Mouse (Mus musculus) forebrain, embryonic 14.5 days (tissue): ENCODE results near the gene Lrriq3. TPM values are rescaled to one million over a fixed set of nuclear protein-coding genes. Genes with fewer than 3 reads are reported as not detected.
A peak's percentile ranks its signal among the peaks of the same experiment; 100 is the strongest.

Source experiments
- ATAC-seq: fragments of 200-750 bp; cut with Nextera tagmentation; 2 replicates; pipeline ENCODE4 v1.8.0; 2017; ENCODE audit warnings: mild to moderate bottlenecking, moderate library complexity
- DNase-seq: peaks from one replicate; pipeline ENCODE4 v3.0.0-alpha.2; 2015; ENCODE audit warnings: low spot score
- H3K27ac ChIP-seq: fragments of 300-500 bp; sonication (generic); 2 replicates; pipeline ENCODE4 v1.5.1; 2014; ENCODE audit warnings: low read depth, mild to moderate bottlenecking, control low read depth, low read length, moderate library complexity
- H3K27me3 ChIP-seq: fragments of 300-500 bp; sonication (generic); replicated peaks from 2 replicates; pipeline ENCODE4 v1.6.1; 2014; ENCODE audit warnings: low read length, control low read depth, mixed read lengths; ENCODE audit not compliant: control insufficient read depth, insufficient read depth
- H3K36me3 ChIP-seq: fragments of 300-500 bp; sonication (generic); 2 replicates; pipeline ENCODE4 v1.6.1; 2014; ENCODE audit warnings: low read length, control low read depth; ENCODE audit not compliant: control insufficient read depth, insufficient read depth
- H3K4me1 ChIP-seq: fragments of 300-500 bp; sonication (generic); 2 replicates; pipeline ENCODE4 v1.6.1; 2014; ENCODE audit warnings: antibody characterized with exemption, low read length, control low read depth; ENCODE audit not compliant: control insufficient read depth, insufficient read depth
- H3K4me2 ChIP-seq: fragments of 300-500 bp; sonication (generic); 2 replicates; pipeline ENCODE4 v1.6.1; 2014; ENCODE audit warnings: mild to moderate bottlenecking, control low read depth, low read length
- H3K4me3 ChIP-seq: fragments of 300-500 bp; sonication (generic); 2 replicates; pipeline ENCODE4 v1.5.1; 2014; ENCODE audit warnings: low read depth, low read length, control low read depth
- H3K9ac ChIP-seq: fragments of 300-500 bp; sonication (generic); 2 replicates; pipeline ENCODE4 v1.6.1; 2014; ENCODE audit warnings: mild to moderate bottlenecking, low read length, control low read depth, moderate library complexity
- H3K9me3 ChIP-seq: fragments of 300-500 bp; sonication (generic); replicated peaks from 2 replicates; pipeline ENCODE4 v1.6.1; 2016; ENCODE audit warnings: low read length, control low read depth, mixed read lengths; ENCODE audit not compliant: control insufficient read depth
- WGBS: fragments of 180-500 bp; shearing (Covaris S2); extraction: QIAGEN DNeasy Blood & Tissue Kit; methylation state at CpG from one replicate; pipeline ENCODE4 v1.1.7; 2014; 5-methylcytosine and 5-hydroxymethylcytosine counted together
- polyA plus RNA-seq: library from polyadenylated mRNA; unstranded; fragments of >200 nt; fragmentation: Nextera tagmentation; extraction: Ambion mirVana; gene quantifications from 2 replicates; pipeline ENCODE4 v1.2.1, GENCODE M21; 2014

Gene Lrriq3
- polyA plus RNA-seq, 1 experiment from 2014 or later: 1.2 TPM

GRCm38 (mm10) chr3:155077908-155078307 lies 15.3 kb upstream of the Lrriq3 start:
- ATAC-seq (no peak), DNase-seq (no peak)
- Histone ChIP-seq H3K36me3 (no peaks in the 10 kb centered on the region), H3K27me3 (no peaks in the 10 kb centered on the region), H3K4me2 (no peak overlapping the region), H3K9me3 (no peaks in the 10 kb centered on the region), H3K9ac (no peak overlapping the region), H3K4me1 (no peaks in the 10 kb centered on the region), H3K4me3 (no peak overlapping the region), H3K27ac (no peak overlapping the region)
- WGBS: 91% methylated on average over 4 of the region's 4 CpGs

DNA sequence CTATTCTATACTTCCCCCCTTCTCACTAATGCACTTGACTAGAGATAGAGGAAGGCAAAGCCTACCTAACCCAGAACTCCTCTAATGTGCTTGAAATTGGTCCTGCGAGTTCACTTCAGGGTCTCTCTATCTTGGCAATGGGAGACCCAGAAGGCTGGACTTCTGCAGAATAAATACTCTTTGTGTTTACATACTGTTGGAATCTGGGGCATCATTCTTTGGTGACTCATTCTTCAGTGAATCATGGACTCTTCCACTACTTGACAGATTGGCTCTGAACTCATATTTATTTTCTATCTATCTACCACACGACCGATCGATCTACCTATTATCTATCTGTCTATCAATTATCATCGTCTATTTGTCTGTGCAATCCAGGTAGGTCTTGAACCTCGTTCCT lies 1.2 kb upstream of the Lrriq3 start:
- no peaks in the 10 kb centered on the region for H3K9me3 ChIP-seq
- H3K36me3 ChIP-seq: peaks cover 15% of the 10 kb centered on the region
- peak overlapping the region; percentile 62 for H3K4me2 ChIP-seq
- DNase-seq (no peak), ATAC-seq (no peak)
- no peak overlapping the region for H3K9ac ChIP-seq
- WGBS: 96% methylated on average over 6 of the region's 6 CpGs
- H3K27ac ChIP-seq: no peak overlapping the region
- H3K4me3 ChIP-seq: peak overlapping the region; percentile 40
- peaks cover 6% of the 10 kb centered on the region; the same call in 1 of the 2 replicates for H3K4me1 ChIP-seq
- no peaks in the 10 kb centered on the region for H3K27me3 ChIP-seq

GRCm38 (mm10) chr3:155099266-155099665 lies 6.0 kb downstream of the Lrriq3 start:
- Histone ChIP-seq H3K4me1 (no peaks in the 10 kb centered on the region), H3K4me2 (no peak overlapping the region), H3K9ac (no peak overlapping the region), H3K4me3 (no peak overlapping the region), H3K36me3 (no peaks in the 10 kb centered on the region), H3K27me3 (no peaks in the 10 kb centered on the region), H3K9me3 (no peaks in the 10 kb centered on the region), H3K27ac (no peak overlapping the region)
- ATAC-seq (no peak), DNase-seq (no peak)
- 88% methylated on average over 1 of the region's 1 CpGs for WGBS

GRCm38 (mm10) chr3:155105957-155106356 lies 12.7 kb downstream of the Lrriq3 start:
- no peaks in the 10 kb centered on the region for H3K4me1 ChIP-seq
- no peak overlapping the region for H3K4me2 ChIP-seq
- no peak overlapping the region for H3K4me3 ChIP-seq
- no peaks in the 10 kb centered on the region for H3K9me3 ChIP-seq
- H3K27ac ChIP-seq: no peak overlapping the region
- DNase-seq: no peak
- H3K27me3 ChIP-seq: no peaks in the 10 kb centered on the region
- H3K36me3 ChIP-seq: no peaks in the 10 kb centered on the region
- 72% methylated on average over 1 of the region's 1 CpGs for WGBS
- ATAC-seq: no peak
- no peak overlapping the region for H3K9ac ChIP-seq

DNA sequence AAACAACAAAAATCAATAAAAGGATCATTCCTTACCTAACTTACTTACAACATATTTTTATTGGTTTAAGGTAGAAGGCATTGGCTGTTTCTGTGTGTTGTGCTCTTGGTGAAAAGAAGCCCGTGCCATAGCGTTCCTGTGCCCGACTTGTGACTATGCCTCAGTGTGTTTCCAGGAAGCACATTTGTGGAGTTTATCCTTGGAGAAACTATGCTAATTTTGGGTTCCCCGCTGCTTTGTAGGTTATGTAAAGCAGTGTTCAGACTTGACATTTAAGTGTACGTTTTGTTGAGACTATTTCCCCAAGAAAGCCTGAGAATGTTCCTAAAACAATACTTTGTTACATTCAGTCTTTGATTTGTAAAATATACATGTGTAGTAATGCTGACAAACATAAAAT lies 44.5 kb downstream of the Lrriq3 start:
- Histone ChIP-seq H3K4me3 (no peak overlapping the region), H3K4me2 (no peak overlapping the region), H3K9me3 (no peaks in the 10 kb centered on the region), H3K27me3 (no peaks in the 10 kb centered on the region), H3K9ac (no peak overlapping the region), H3K4me1 (no peaks in the 10 kb centered on the region), H3K36me3 (no peaks in the 10 kb centered on the region), H3K27ac (no peak overlapping the region)
- 90% methylated on average over 5 of the region's 5 CpGs for WGBS
- no peak for DNase-seq
- ATAC-seq: no peak

GRCm38 (mm10) chr3:155141047-155141446 lies 47.8 kb downstream of the Lrriq3 start:
- 94% methylated on average over 11 of the region's 11 CpGs for WGBS
- H3K9me3 ChIP-seq: no peaks in the 10 kb centered on the region
- H3K4me2 ChIP-seq: no peak overlapping the region
- no peaks in the 10 kb centered on the region for H3K4me1 ChIP-seq
- H3K36me3 ChIP-seq: no peaks in the 10 kb centered on the region
- no peak overlapping the region for H3K4me3 ChIP-seq
- ATAC-seq (no peak), DNase-seq (no peak)
- no peak overlapping the region for H3K27ac ChIP-seq
- H3K9ac ChIP-seq: no peak overlapping the region
- no peaks in the 10 kb centered on the region for H3K27me3 ChIP-seq

GRCm38 (mm10) chr3:155144368-155144767 lies 51.1 kb downstream of the Lrriq3 start:
- Histone ChIP-seq H3K27ac (no peak overlapping the region), H3K4me1 (no peaks in the 10 kb centered on the region), H3K27me3 (no peaks in the 10 kb centered on the region), H3K9me3 (no peaks in the 10 kb centered on the region), H3K4me2 (no peak overlapping the region), H3K36me3 (no peaks in the 10 kb centered on the region), H3K4me3 (no peak overlapping the region), H3K9ac (no peak overlapping the region)
- WGBS: 84% methylated on average over 1 of the region's 1 CpGs
- ATAC-seq (no peak), DNase-seq (no peak)

GRCm38 (mm10) chr3:155161842-155162241 lies 68.6 kb downstream of the Lrriq3 start:
- H3K4me1 ChIP-seq: no peaks in the 10 kb centered on the region
- H3K27ac ChIP-seq: no peak overlapping the region
- no peak overlapping the region for H3K4me2 ChIP-seq
- no peak for ATAC-seq
- no peaks in the 10 kb centered on the region for H3K36me3 ChIP-seq
- no peak overlapping the region for H3K4me3 ChIP-seq
- no peaks in the 10 kb centered on the region for H3K9me3 ChIP-seq
- no peak overlapping the region for H3K9ac ChIP-seq
- no peak for DNase-seq
- H3K27me3 ChIP-seq: no peaks in the 10 kb centered on the region

DNA sequence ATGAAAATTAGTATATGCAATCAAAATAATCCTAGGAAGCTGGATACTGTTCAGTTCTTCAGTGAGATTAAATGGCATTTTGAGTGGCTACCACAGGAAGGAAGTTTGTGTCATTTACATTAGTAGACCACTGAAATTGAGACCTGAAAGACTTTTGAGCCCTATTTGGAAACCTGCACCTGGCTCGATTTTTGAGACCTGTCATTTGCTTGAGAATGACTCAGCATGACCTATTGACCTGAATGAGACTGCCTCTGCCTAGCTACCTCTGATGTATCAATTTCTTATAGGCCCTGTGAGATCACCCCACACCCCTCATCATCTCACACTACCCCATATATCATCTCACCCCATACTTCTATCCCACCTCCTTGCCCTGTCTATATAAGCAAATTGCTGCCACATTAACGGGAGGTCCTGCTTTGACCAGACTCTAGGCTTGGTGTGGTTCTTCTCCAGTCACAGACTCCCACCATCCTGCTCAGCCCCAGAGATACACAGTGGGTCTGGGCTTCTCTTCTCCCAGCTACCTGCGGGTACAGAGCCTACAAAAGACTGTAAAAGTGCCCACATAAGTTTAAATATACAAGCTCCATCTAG lies 87.2 kb downstream of the Lrriq3 start:
- Histone ChIP-seq H3K27ac (no peak overlapping the region), H3K9ac (no peak overlapping the region), H3K4me1 (no peaks in the 10 kb centered on the region), H3K4me3 (no peak overlapping the region), H3K36me3 (no peaks in the 10 kb centered on the region), H3K9me3 (no peaks in the 10 kb centered on the region), H3K4me2 (no peak overlapping the region), H3K27me3 (no peaks in the 10 kb centered on the region)
- DNase-seq: no peak
- no peak for ATAC-seq
- 78% methylated on average over 3 of the region's 3 CpGs for WGBS
